Mouse (Mus musculus) MEL (cell line): ENCODE measurements around the gene Gorasp1. TPM values are rescaled to one million over a fixed set of nuclear protein-coding genes. Genes with fewer than 3 reads are reported as not detected.

Source experiments
- DNase-seq: peaks from one replicate; pipeline ENCODE4 v3.0.0; 2011; ENCODE audit warnings: low read depth, low spot score
- H3K27ac ChIP-seq: 2 replicates; pipeline ENCODE4 v1.5.1; 2012; ENCODE audit warnings: low read depth, mild to moderate bottlenecking, control low read depth, low read length, moderate library complexity; ENCODE audit not compliant: control insufficient read depth
- H3K27me3 ChIP-seq, 2 experiments: fragments of 150-350 bp in 1 of 2; sonication (generic) in 1 of 2; 2 replicates each; pipeline ENCODE4 v1.6.1; 2012; ENCODE audit warnings: low read length in 2 of 2, mild to moderate bottlenecking in 2 of 2, improper control_type of control experiment in 1 of 2, moderate library complexity in 1 of 2; ENCODE audit not compliant: insufficient read depth in 2 of 2, control insufficient read depth in 1 of 2
- H3K36me3 ChIP-seq, 2 experiments: 2 replicates each; pipeline ENCODE4 v1.6.1; 2012 to 2014; ENCODE audit warnings: low read length in 2 of 2, improper control_type of control experiment in 1 of 2, inconsistent platforms in 1 of 2, mild to moderate bottlenecking in 1 of 2; ENCODE audit not compliant: insufficient read depth in 2 of 2, control insufficient read depth in 1 of 2
- H3K4me1 ChIP-seq, 2 experiments: fragments of 150-350 bp in 1 of 2; sonication (generic) in 1 of 2; 2 replicates each; pipeline ENCODE4 v1.6.1; 2012; ENCODE audit warnings: low read length in 2 of 2, improper control_type of control experiment in 1 of 2, mild to moderate bottlenecking in 1 of 2; ENCODE audit not compliant: insufficient read depth in 2 of 2, control insufficient read depth in 1 of 2
- H3K4me3 ChIP-seq, 2 experiments: fragments of 150-350 bp in 1 of 2; sonication (generic) in 1 of 2; 2 replicates each; pipeline ENCODE4 v1.5.1; 2012; ENCODE audit warnings: low read depth in 2 of 2, low read length in 2 of 2, mild to moderate bottlenecking in 2 of 2, moderate library complexity in 2 of 2, control low read depth in 1 of 2, improper control_type of control experiment in 1 of 2; ENCODE audit not compliant: control insufficient read depth in 1 of 2, insufficient read depth in 1 of 2
- H3K79me2 ChIP-seq: 2 replicates; pipeline ENCODE4 v1.6.1; 2012; ENCODE audit warnings: mild to moderate bottlenecking, low read length, moderate library complexity; ENCODE audit not compliant: control insufficient read depth, poor library complexity, insufficient read depth
- H3K9ac ChIP-seq: 2 replicates; pipeline ENCODE4 v1.6.1; 2012; ENCODE audit warnings: low read depth, mild to moderate bottlenecking, control low read depth, low read length, moderate library complexity; ENCODE audit not compliant: control insufficient read depth, poor library complexity, severe bottlenecking
- H3K9me3 ChIP-seq: fragments of 150-350 bp; sonication (generic); replicated peaks from 2 replicates; pipeline ENCODE4 v1.6.1; 2012; ENCODE audit warnings: mild to moderate bottlenecking, low read length, improper control_type of control experiment, moderate library complexity; ENCODE audit not compliant: insufficient read depth
- BHLHE40 ChIP-seq: IDR thresholded peaks from 2 replicates; pipeline ENCODE4 v1.6.1; 2012; ENCODE audit warnings: low read depth, mild to moderate bottlenecking, inconsistent platforms, low read length, improper control_type of control experiment, borderline replicate concordance
- CHD1 ChIP-seq: IDR thresholded peaks from 2 replicates; pipeline ENCODE4 v1.6.1; 2012; ENCODE audit warnings: low read depth, mild to moderate bottlenecking, inconsistent platforms, low read length, improper control_type of control experiment
- ELF1 ChIP-seq: IDR thresholded peaks from 2 replicates; pipeline ENCODE4 v1.6.1; 2014; ENCODE audit warnings: low read depth, mild to moderate bottlenecking, inconsistent platforms, low read length, improper control_type of control experiment, moderate library complexity
- KAT2A ChIP-seq: conservative IDR thresholded peaks from 2 replicates; pipeline ENCODE4 v1.6.1; 2012; ENCODE audit warnings: low read depth, low read length, improper control_type of control experiment, inconsistent platforms
- MAFK ChIP-seq: IDR thresholded peaks from 2 replicates; pipeline ENCODE4 v1.6.1; 2011; ENCODE audit warnings: low read depth, mild to moderate bottlenecking, low read length, improper control_type of control experiment, borderline replicate concordance
- MAX ChIP-seq: IDR thresholded peaks from 2 replicates; pipeline ENCODE4 v1.6.1; 2011; ENCODE audit warnings: low read length, improper control_type of control experiment
- MAZ ChIP-seq: IDR thresholded peaks from 2 replicates; pipeline ENCODE4 v1.6.1; 2012; ENCODE audit warnings: low read depth, mild to moderate bottlenecking, inconsistent platforms, low read length, improper control_type of control experiment
- MEF2A ChIP-seq: IDR thresholded peaks from 2 replicates; pipeline ENCODE4 v1.6.1; 2014; ENCODE audit warnings: low read depth, mild to moderate bottlenecking, inconsistent platforms, low read length, improper control_type of control experiment; ENCODE audit not compliant: poor library complexity, insufficient replicate concordance, severe bottlenecking; ENCODE audit errors: extremely low read depth
- MYB ChIP-seq: IDR thresholded peaks from 2 replicates; pipeline ENCODE4 v1.6.1; 2011; ENCODE audit warnings: mild to moderate bottlenecking, low read depth, low read length, improper control_type of control experiment
- MYC ChIP-seq: IDR thresholded peaks from 2 replicates; pipeline ENCODE4 v1.6.1; 2011; ENCODE audit warnings: low read depth, mild to moderate bottlenecking, low read length, improper control_type of control experiment, moderate library complexity
- NRF1 ChIP-seq: IDR thresholded peaks from 2 replicates; pipeline ENCODE4 v1.6.1; 2014; ENCODE audit warnings: low read depth, mild to moderate bottlenecking, inconsistent platforms, low read length, improper control_type of control experiment, moderate library complexity; ENCODE audit not compliant: poor library complexity, insufficient read depth, severe bottlenecking
- POLR2A ChIP-seq, 2 experiments: IDR thresholded peaks; 2 replicates each; pipeline ENCODE4 v1.6.1; 2011 to 2012; ENCODE audit warnings: low read length in 2 of 2, mild to moderate bottlenecking in 2 of 2, control low read depth in 1 of 2, improper control_type of control experiment in 1 of 2, low read depth in 1 of 2, moderate library complexity in 1 of 2; ENCODE audit not compliant: control insufficient read depth in 1 of 2, insufficient read depth in 1 of 2, poor library complexity in 1 of 2
- SIN3A ChIP-seq: IDR thresholded peaks from 2 replicates; pipeline ENCODE4 v1.6.1; 2012; ENCODE audit warnings: low read length, improper control_type of control experiment, inconsistent platforms
- SMC3 ChIP-seq: IDR thresholded peaks from 2 replicates; pipeline ENCODE4 v1.6.1; 2011; ENCODE audit warnings: low read depth, low read length, improper control_type of control experiment
- TAL1 ChIP-seq: IDR thresholded peaks from 2 replicates; pipeline ENCODE4 v1.6.1; 2012; ENCODE audit warnings: mild to moderate bottlenecking, inconsistent platforms, low read length, moderate library complexity, mixed read lengths
- TBP ChIP-seq: IDR thresholded peaks from 2 replicates; pipeline ENCODE4 v1.8.0; 2011; ENCODE audit warnings: low read depth, low read length, improper control_type of control experiment
- USF1 ChIP-seq: IDR thresholded peaks from 2 replicates; pipeline ENCODE4 v1.6.1; 2014; ENCODE audit warnings: low read depth, mild to moderate bottlenecking, inconsistent platforms, low read length, improper control_type of control experiment, moderate library complexity
- USF2 ChIP-seq, 2 experiments: IDR thresholded peaks; 2 replicates each; pipeline ENCODE4 v1.6.1; 2011 to 2012; ENCODE audit warnings: improper control_type of control experiment in 2 of 2, low read length in 2 of 2, borderline replicate concordance in 1 of 2, inconsistent platforms in 1 of 2, low read depth in 1 of 2, mild to moderate bottlenecking in 1 of 2; ENCODE audit not compliant: insufficient read depth in 1 of 2
- ZC3H11A ChIP-seq: IDR thresholded peaks from 2 replicates; pipeline ENCODE4 v1.6.1; 2012; ENCODE audit warnings: low read depth, mild to moderate bottlenecking, inconsistent platforms, low read length, improper control_type of control experiment
- ZMIZ1 ChIP-seq: IDR thresholded peaks from 2 replicates; pipeline ENCODE4 v1.6.1; 2012; ENCODE audit warnings: low read depth, mild to moderate bottlenecking, inconsistent platforms, low read length, improper control_type of control experiment, moderate library complexity
- polyA plus RNA-seq, 2 experiments: library from polyadenylated mRNA; stranded (reverse) in 1 of 2; unstranded in 1 of 2; fragments of >175 nt in 1 of 2; fragments of >200 nt in 1 of 2; gene quantifications; 2 replicates each; pipeline versions ENCODE4 v1.2.1 to v1.2.4; 2012; ENCODE audit warnings: low replicate concordance in 2 of 2, low read depth in 1 of 2; ENCODE audit not compliant: insufficient read length in 2 of 2, insufficient read depth in 1 of 2, missing spikeins in 1 of 2
- total RNA-seq: library from RNA; depleted of rRNA; stranded (reverse); fragments of 300-350 nt; gene quantifications from 2 replicates; pipeline ENCODE4 v1.2.3, GENCODE M21; 2012

Gorasp1 gene
- total and polyA plus RNA-seq, 3 experiments = 18.3 to 21.9 TPM; not detected in 1

DNA sequence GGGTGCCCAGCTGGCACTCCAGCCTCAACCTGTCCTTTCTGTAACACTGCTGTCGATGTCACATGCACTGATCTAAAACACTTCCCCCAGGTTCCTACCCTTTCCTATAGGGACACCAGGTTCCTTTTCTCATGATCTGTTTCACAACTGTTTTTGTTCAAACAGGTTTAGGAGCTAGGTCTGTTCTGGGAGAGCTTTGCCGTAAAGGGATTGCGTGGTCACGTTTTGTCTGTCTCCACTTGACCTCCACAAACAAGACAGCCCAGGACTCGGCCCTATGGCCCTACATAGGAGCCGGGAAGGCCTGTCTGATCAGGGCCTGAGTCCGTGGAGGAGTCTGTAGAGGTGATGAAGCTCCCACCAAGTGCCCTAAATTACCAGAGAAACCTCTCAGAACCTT lies 32.4 kb upstream of the Gorasp1 start:
- Histone ChIP-seq H3K79me2 (no peaks in the 10 kb centered on the region), H3K36me3 (peaks cover 0 to 2% of the 10 kb centered on the region in 2 experiments; a peak in 1 of 4 replicates), H3K4me3 (no peak overlapping the region), H3K9me3 (no peaks in the 10 kb centered on the region), H3K27me3 (no peaks in the 10 kb centered on the region), H3K27ac (no peak overlapping the region), H3K9ac (no peak overlapping the region), H3K4me1 (no peaks in the 10 kb centered on the region)
- TF ChIP-seq KAT2A (no peak), CHD1 (no peak), USF1 (no peak), SMC3 (no peak), MAX (no peak), MYC (no peak), MAZ (no peak), TBP (no peak), USF2 (IDR thresholded peaks at IDR 0.05; ENCODE audit: borderline replicate concordance in 1 of 2, insufficient read depth in 1 of 2, low read depth in 1 of 2, low read length in 2 of 2) (no peak), MEF2A (no peak), NRF1 (no peak), POLR2A (IDR thresholded peaks at IDR 0.05; ENCODE audit: control insufficient read depth in 1 of 2, insufficient read depth in 1 of 2, low read depth in 1 of 2, low read length in 2 of 2, poor library complexity in 1 of 2) (no peak)
- no peak for DNase-seq

DNA sequence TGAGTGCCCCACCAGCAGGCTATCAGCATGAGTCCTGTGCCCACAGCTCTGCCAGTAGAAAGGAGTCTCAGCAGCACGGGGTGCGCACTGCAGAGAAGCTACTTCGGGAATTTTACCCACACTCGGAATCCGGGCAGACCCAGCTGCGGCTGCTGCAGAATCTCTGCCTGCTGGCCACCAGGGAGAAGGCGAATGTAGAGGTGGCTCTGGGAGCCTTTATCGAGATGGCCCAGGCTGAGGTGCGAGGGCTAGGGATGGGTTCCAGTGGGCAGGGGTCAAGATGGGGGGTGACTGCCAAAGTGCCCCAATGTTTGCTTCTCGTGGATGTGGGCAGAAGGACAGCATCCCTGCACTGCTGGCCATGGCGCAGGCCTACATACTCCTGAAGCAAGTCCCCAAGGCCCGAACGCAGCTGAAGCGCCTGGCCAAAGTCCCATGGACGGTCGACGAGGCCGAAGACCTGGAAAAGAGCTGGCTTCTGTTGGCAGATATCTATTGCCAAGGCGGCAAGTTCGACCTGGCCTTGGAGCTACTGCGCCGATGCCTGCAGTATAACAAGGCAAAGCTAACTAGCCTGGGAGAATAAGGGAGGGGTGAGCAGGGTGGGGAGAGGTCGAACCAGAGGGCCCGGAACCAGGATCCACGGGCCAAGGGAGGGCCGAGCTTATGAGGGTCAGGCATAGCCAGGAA lies 29.0 kb upstream of the Gorasp1 start:
- Histone ChIP-seq H3K27ac (no peak overlapping the region), H3K4me1 (peaks cover 8 to 14% of the 10 kb centered on the region in 2 experiments; a peak in 3 of 4 replicates), H3K9ac (no peak overlapping the region), H3K79me2 (no peaks in the 10 kb centered on the region), H3K27me3 (no peaks in the 10 kb centered on the region), H3K9me3 (no peaks in the 10 kb centered on the region), H3K4me3 (no peak overlapping the region), H3K36me3 (no peaks in the 10 kb centered on the region; a peak in 1 of 4 replicates)
- DNase-seq = no peak
- no peak for TF ChIP-seq MAX
- TF ChIP-seq MAFK = no peak
- no peak for TF ChIP-seq TAL1
- no peak for TF ChIP-seq ZC3H11A
- no peak for TF ChIP-seq ZMIZ1
- TF ChIP-seq ELF1 = no peak
- no peak for TF ChIP-seq MAZ
- TF ChIP-seq MYB = no peak
- TF ChIP-seq SIN3A = no peak
- TF ChIP-seq BHLHE40 = no peak
